Mouse (Mus musculus): ENCODE results near the gene Abca4.

Abca4 gene

DNA sequence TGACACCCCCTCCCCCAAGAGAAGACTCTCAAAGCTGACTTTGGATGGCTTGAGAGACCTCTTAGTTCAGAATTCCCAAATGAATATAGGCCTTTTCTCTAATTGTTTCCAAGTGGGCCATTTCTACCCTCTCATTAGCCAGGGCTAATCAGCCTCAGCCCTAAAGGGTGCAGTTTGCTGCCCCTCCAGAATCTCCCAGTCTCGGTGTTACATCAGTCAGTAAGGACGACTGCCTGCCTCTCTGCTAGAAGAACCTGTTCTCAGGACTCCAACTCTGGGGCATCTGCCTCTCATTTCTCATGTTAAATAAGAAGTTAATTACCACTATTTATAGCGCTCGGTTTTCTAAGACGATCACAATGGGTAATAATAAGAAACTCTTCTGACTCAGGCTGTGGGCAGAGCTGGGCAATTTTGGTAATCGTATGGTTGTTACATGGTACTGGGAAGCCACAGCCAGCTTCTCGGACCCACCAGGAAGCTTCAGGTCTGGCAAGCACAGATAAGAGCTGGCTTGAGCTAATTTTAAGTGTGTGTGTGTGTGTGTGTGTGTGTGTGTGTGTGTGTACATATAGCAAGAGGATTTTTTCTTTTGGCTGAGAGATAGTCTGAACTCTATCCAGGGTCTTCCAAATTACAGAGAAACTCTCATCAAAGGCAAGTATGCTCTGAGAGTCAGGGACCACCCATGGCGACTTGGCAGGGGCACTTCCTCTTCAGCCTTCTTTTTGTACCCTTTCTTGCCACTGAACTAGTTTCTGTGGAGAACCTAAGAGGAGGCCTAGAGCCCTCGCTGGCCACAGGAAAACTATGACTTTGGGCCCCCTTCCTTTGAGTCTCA is 67.1 kb downstream of the Abca4 start:
- DNase-seq: no peak

DNA sequence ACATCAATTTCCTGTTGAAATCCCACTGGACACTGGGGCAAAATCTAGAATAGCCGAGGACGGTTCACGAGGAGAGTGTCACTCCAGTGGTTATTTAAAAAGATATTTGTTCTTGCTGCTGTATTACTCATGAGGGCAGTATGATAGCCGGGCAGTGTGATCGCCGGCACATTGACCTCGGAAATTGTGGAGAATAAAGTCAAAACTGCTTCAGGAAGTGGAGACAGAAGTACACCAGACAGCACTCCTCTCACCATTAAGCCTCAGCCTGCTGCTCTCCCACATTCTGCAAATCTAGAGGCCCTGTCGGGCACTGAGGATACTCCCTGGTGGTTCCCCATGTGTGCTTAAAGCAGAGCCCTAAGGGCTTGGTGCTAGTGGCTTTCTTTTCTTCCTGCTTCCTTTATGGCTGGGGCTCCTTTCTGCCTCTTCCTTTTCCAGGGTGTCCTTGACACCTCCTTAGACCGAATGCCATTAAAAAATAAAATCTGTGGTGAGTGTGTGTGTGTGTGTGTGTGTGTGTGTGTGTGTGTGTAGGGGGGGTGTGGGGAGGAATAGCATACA is 74.5 kb downstream of the Abca4 start:
- no peak for DNase-seq

DNA sequence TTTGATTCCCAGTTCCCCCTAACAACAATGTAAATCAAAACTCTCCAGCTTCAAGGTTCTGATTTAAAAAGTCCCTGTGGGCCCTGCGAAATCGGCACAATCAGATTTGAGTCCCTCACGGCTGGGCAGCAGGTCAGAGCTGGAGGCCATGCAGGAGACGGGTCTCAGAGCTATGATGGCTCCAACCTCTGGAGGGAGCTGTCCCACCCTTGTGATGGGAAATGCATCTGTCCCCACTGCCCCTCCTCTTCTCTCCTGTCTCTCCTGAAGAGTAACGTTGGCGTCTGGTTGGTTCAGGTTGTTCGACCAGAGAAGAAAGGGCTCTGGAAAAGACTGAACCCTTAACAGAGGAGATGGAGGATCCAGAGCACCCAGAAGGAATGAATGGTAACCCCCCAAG is 75.5 kb downstream of the Abca4 start:
- peak in 1 of 2 experiments; percentile 26 for DNase-seq

- DNase-seq: peak; percentile 54 to 81
These were observed 76.0 kb downstream of the Abca4 start for GRCm38 (mm10) chr3:122120217-122120616.

DNA sequence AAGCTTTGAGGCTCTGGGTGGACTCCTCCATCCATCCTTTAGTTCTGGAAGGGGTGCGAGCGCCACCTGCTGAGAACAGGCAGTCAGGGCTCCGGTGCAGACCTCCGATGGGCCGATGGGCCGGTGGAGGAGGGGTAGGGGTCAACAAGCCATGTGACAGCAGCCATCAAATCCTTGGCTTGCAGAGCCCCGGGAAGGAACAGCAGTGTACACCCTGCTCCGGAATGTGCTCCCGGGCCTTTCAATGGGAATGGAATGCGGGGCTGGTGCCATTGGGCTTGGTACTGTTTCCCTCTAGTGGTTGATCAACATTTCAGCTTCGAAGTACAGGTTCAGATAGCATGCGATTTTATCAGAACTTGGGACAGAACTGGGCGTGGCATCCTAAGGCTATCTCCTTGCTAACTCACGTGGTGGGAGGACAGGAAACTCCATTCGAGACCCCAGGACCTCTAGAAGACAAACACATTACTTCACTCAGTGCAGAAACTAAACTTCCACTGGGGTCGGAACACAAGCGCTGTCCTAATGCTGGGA is 78.0 kb downstream of the Abca4 start:
- peak; percentile 97 to 98 for DNase-seq

- DNase-seq: no peak
These were observed 78.6 kb downstream of the Abca4 start for GRCm38 (mm10) chr3:122122838-122123237.

DNA sequence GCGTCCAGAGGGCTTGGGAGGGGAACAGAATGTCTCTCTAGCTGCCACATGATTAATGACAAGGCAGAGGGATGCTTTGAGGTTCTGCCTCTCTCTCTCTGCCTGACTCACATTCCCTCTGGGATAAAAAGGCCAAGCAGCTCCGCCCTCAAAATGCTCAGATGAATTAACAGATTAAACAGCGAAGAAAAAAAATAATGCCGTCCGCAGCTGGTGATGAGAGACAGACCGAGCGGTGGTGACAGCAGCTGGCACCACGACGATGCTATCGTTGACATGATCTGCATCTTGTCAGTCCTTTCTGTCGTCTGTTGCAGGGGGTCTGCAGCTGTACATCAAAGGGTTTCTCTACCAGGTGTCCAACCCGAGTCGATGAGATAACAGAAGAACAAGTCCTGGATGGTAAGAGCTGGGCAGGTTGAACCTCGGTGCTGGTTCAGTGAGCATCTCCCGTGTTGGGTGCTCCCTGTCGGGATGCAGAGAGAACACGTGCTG is 84.8 kb downstream of the Abca4 start:
- DNase-seq: peak in 1 of 2 experiments; percentile 18

DNA sequence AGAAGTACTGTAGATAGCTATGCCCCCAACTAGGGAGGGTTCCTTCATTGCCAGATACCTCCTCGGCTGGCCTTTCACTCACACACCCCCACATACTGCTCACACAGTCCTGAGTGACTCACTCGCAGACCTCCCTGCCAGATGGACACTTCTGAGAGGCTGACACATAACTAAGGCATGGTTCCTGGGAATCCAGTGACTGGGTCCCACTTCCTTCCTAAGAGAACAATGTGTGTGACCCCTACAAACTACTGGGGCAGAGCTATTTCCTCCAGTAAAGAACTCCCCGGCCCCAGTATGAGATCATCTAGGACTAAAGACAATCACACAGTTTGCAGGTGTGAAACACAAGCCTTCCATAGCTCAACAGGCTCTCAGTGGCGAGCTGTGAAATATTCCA is 86.5 kb downstream of the Abca4 start:
- peak; percentile 23 to 71 for DNase-seq

DNA sequence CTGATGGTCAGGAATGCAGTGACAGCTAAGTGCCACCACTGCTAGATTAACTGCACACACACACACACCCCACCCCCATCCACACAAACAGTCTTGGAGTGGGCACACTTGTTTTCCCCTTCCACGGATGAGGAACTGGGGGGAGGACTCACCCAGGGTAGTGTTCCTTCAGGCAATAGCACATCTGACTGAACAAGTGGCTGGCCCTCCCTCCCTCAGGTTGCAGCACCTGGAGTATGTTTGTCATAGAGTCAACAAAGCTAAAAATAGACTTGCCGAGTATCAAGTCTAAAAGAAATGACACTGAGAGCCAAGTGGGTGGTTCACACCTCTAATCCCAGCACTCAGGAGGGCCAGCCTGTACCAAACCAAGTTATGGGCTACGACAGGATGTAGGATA is 87.4 kb downstream of the Abca4 start:
- peak; percentile 33 to 58 for DNase-seq

DNA sequence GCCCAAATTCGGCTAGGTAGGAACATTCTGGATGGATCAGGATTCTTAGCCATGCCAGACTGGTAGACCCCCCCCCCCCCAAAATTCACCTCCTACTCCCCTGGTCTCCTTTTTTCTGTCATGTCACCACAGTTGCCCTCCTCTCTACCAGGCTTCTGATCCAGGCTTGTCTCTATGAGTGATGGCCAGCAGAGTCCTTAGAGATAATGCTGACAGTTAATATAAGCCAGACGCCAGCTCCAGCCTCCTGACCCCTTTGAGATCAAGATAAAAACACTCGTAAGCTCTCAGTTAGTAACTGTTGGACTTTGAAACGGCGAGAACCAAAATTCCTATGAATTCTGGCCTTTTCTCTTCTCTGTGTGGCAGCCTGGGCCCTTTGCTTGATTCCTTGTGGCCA is 89.0 kb downstream of the Abca4 start:
- DNase-seq: no peak

GRCm38 (mm10) chr3:122133840-122134239 is 89.6 kb downstream of the Abca4 start:
- no peak for DNase-seq

- peak; percentile 77 to 87 for DNase-seq
These were observed 96.6 kb downstream of the Abca4 start for GRCm38 (mm10) chr3:122140589-122141400.

DNA sequence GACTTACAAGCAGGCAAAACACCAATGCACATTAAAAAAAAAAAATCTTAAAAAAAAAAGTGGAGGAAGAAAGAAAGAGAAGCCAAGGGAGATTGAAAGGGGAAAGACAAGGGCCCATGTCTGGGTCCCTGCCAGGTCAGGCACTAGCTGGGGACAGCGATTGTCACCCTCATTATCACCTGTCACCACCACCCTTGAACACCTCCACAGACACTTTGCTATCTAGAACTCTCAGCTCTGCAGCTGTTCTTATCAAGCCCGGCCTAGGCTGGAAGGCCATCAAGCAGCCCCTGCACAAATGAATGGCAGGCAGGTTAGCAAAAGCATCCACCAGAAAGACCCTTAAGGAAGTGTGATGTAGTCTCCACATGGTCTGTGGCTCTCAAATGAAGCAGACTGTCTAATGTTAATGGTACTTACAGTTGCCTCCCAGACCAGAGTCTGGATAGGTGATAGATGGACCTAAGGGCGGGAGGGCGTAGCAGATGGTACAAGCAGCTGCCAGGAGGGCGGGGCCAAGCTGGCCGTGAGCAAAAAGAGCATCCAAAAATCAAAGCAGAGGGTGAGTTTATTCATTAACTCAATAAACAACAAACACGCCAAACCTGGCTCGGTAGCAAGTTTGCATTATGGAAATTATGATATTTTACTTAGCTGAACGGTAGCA is 98.1 kb downstream of the Abca4 start:
- peak; percentile 53 to 74 for DNase-seq

- no peak for DNase-seq
These were observed 99.2 kb downstream of the Abca4 start for GRCm38 (mm10) chr3:122143432-122143831.

DNA sequence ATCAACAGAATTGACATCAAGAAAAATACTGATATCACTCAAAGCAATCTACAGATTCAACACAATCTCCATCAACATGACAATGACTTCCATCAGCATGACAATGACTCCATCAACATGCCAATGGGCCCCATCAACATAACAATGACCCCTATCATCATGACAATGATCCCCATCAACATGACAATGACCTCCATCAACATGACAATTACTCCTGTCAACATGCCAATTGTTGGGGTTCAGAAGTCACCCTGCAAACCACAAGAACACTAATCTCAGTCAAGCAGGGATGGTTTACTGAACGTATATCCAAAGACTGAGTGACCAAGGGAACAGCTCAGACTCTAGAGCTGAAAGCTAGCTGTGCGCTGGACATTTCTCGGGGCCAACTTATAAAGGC is 101.2 kb downstream of the Abca4 start:
- no peak for DNase-seq

DNA sequence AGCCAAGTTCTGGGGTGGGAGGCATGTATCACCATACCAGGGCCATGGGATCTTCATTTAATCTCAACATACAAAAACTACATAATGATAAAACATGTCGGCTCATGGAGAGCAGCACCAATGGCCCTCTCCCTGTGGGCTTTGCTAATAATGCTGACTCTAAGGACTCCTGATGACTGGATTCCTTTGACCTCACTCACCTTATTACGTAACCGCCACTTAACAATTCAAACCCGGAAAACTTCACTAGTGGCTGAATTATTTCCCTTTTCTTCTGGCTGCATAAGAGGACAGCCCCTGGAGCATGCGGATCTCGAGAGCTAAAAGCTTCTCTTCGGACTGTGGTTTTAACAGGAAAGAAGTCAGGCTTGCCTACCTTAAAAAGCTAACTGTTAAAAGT is 106.6 kb downstream of the Abca4 start:
- no peak for DNase-seq

DNA sequence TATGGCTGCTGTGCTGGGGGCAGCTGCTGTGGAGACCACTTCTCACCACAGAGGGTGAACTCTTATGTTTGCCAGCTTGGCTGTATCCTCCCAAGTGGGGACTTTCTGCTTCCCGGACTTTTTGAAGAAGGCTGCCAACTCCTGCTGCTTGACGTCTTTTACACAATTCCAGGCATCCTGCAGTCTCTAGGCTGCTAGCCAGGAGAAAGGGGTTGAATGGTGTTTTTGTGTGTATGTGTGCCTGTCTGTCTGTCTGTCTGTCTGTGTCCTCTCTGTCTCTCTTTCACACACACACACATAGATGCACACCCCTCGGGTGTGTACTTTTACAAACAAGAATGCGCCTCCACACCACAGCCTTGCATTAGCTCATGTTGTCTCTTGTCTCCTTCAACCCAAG is 108.2 kb downstream of the Abca4 start:
- no peak for DNase-seq

- no peak for DNase-seq
These were observed 109.8 kb downstream of the Abca4 start for GRCm38 (mm10) chr3:122154080-122154479.

DNA sequence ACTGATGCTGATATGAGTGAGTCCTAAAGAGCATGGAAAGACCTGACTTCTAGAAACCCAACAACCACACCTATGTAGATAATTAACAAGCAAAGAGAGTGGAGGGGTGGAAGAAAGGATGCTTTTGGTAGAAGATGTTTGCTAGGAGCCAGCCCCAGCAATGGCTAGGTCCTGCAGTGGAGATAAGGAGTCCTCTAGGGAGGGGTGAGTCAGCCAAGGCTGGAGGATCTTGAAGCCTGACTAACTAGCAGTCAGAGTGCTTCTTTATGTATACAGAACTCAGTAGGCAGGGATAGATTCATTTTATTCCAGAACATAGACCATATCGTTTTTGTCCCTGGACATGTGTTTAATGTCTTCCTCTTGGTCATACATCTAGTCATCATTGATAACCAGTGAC is 115.2 kb downstream of the Abca4 start:
- DNase-seq: no peak

DNA sequence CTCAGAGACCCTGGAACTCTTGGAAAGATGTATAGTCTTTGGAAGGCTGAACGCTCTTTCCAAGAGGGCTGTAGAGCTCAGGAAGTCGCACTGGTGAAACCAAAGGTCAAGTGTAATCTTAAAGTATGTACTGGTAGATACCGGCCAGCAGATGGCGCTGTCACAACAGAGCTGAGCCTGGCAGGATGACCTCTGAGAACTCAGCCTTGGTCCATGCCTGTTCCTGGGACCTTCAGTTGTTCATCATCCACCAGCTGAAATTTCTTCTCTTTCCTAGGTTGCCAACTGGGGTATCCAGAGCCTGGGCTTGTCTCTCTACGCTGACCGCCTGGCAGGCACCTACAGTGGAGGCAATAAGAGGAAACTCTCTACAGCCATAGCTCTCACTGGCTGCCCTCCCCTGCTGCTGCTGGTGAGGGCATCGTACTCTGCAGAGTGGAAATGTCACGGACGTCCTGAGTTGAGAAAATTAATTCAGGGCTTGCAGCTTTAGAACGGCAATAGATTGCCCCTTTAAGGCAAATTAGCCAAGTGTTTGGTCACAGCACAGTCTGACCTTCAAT is 125.5 kb downstream of the Abca4 start:
- peak; percentile 78 to 92 for DNase-seq

- DNase-seq: no peak
These were observed 126.5 kb downstream of the Abca4 start for GRCm38 (mm10) chr3:122170621-122171309.

Measured in kidney, postnatal 36 days (tissue).